Mouse (Mus musculus) heart, adult 9 months (tissue): ENCODE measurements around the gene Pacs1.
A peak's percentile ranks its signal among the peaks of the same experiment; 100 is the strongest.
"Not testable (repeated sequence)": the region's sequence is repeated elsewhere in the genome, so short reads cannot be mapped to it uniquely, and the experiment has no call there.

Source experiments
- DNase-seq, 2 experiments: peaks; one replicate each; pipeline ENCODE4 v3.0.0; 2022; ENCODE audit warnings: low spot score in 2 of 2

Gene Pacs1

GRCm38 (mm10) chr19:5151741-5152140 lies 121.2 kb downstream of the Pacs1 start:
- no peak for DNase-seq

GRCm38 (mm10) chr19:5151331-5151730 lies 121.6 kb downstream of the Pacs1 start:
- DNase-seq, result peak; percentile 40 to 42

GRCm38 (mm10) chr19:5150358-5150757 lies 122.6 kb downstream of the Pacs1 start:
- DNase-seq, result no peak

GRCm38 (mm10) chr19:5149041-5149440 lies 123.9 kb downstream of the Pacs1 start:
- DNase-seq, result not testable (repeated sequence)

- peak; percentile 5 to 22 for DNase-seq
These were observed 133.3 kb downstream of the Pacs1 start for GRCm38 (mm10) chr19:5139640-5140039.

GRCm38 (mm10) chr19:5131237-5131636 lies 141.7 kb downstream of the Pacs1 start:
- DNase-seq, result no peak

- DNase-seq, result no peak
These were observed 143.1 kb downstream of the Pacs1 start for GRCm38 (mm10) chr19:5129770-5130169.

GRCm38 (mm10) chr19:5124055-5124614 lies 148.8 kb downstream of the Pacs1 start:
- no peak for DNase-seq

- DNase-seq, result no peak
These were observed 149.7 kb downstream of the Pacs1 start for GRCm38 (mm10) chr19:5123241-5123640.

- no peak for DNase-seq
These were observed 150.4 kb downstream of the Pacs1 start for GRCm38 (mm10) chr19:5122492-5122891.

- DNase-seq, result peak in 1 of 2 experiments; percentile 17
These were observed 154.6 kb downstream of the Pacs1 start, which contains the start of gene Klc2 for GRCm38 (mm10) chr19:5118384-5118698. Gene Klc2 (minus strand): TSS chr19:5118560.

- peak; percentile 84 to 85 for DNase-seq
These were observed 155.2 kb downstream of the Pacs1 start for GRCm38 (mm10) chr19:5117494-5118383.

- no peak for DNase-seq
These were observed 159.1 kb downstream of the Pacs1 start for GRCm38 (mm10) chr19:5113783-5114182.

GRCm38 (mm10) chr19:5109659-5110453 lies 163.1 kb downstream of the Pacs1 start:
- DNase-seq, result no peak

- DNase-seq, result no peak
These were observed 164.2 kb downstream of the Pacs1 start for GRCm38 (mm10) chr19:5108702-5109101.

GRCm38 (mm10) chr19:5108271-5108575 lies 164.7 kb downstream of the Pacs1 start:
- DNase-seq, result peak in 1 of 2 experiments; percentile 48

GRCm38 (mm10) chr19:5107556-5108270 lies 165.2 kb downstream of the Pacs1 start:
- no peak for DNase-seq

GRCm38 (mm10) chr19:5106731-5107191 lies 166.2 kb downstream of the Pacs1 start, which contains the start of gene Rab1b:
Gene Rab1b (minus strand): TSS chr19:5107072.
- DNase-seq, result peak; percentile 98 to 99

GRCm38 (mm10) chr19:5106074-5106473 lies 166.8 kb downstream of the Pacs1 start:
- peak; percentile 34 to 39 for DNase-seq

GRCm38 (mm10) chr19:5098363-5099143 lies 174.4 kb downstream of the Pacs1 start, which contains the start of gene Cnih2:
Gene Cnih2 (minus strand): TSS chr19:5098521.
- peak; percentile 29 to 49 for DNase-seq
